Mouse (Mus musculus) erythroid progenitor cell, adult 5-6 weeks (primary cell): ENCODE measurements around the gene Preb. TPM values are rescaled to one million over a fixed set of nuclear protein-coding genes. Genes with fewer than 3 reads are reported as not detected.

Experiments used
- ATAC-seq: replicated peaks from 2 replicates; pipeline ENCODE4 v1.8.0; 2016; ENCODE audit warnings: moderate number of reproducible peaks, mild to moderate bottlenecking, moderate TSS enrichment, inconsistent platforms; ENCODE audit not compliant: poor library complexity, low FRiP score, severe bottlenecking
- total RNA-seq, 2 experiments: library from RNA; stranded (forward) in 1 of 2; stranded (reverse) in 1 of 2; fragments of 150-400 nt in 1 of 2; fragments of 186-747, 209-891 nt in 1 of 2; gene quantifications; 2 replicates each; pipeline versions ENCODE4 v1.2.3 to v1.2.4; 2015 to 2017; ENCODE audit warnings: low replicate concordance in 2 of 2

Gene Preb
- total RNA-seq, 2 experiments from 2014 or later: 8.2 to 42.3 TPM

DNA sequence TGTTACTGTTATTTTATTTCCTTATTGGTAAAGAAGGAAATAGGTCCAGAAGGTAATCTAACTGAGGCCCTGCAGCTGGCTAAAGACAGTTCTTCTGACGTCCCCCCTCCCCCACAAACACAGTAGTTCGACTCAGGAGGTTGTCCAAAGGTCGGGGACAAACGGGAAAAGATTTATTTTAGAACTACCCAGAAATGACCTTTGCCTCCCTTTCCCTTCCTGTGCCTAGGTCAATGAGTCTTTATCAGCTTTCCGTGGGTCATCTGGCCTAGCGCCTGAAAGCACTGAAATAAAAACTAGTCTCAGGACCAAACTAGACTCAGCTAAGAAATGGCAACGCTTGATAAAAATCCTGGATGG lies 50.9 kb downstream of the Preb start:
- ATAC-seq: no peak

GRCm38 (mm10) chr5:30908426-30909299 lies 51.5 kb downstream of the Preb start:
- no peak for ATAC-seq

DNA sequence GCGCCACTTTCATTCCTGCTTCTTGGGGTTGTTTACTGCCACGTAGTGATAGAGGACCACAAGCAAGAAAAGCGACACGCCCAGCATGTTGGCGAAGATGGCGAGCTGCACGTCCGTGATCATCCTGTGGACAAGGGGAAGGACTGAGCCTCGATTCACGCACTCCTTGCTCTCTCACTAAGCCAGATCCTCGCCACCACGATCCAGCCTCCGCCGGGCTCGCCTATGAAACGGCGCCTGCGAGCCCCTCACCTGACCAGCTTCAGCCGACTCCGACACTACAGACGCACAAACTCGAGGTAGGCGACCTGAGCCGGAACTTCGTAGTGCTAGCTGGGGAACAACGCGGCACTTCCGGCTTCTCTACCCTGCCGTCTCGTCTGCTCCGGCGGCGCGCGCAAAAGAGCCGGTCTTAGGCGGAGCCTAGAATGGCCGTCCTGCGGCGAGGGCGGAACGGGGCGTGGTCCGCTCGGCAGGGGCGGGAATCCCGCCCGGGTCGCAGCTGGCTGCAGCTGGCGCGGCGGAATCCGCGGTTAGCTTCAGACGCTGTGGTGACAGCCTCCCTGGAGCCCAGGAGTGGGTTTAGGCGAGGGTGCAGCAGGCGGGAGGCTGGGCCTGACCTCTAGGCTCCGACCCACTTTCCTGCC lies 52.6 kb downstream of the Preb start, which contains the start of gene Ost4:
Ost4 (minus strand) TSS at position 376 of the 647 bp plus-strand sequence.
- peak; percentile 90 for ATAC-seq

GRCm38 (mm10) chr5:30901860-30902259 lies 58.3 kb downstream of the Preb start:
- no peak for ATAC-seq

Other genes starting within 250 kb of the Preb start
- 0.36 TPM in 1 of 2 replicates, not detected in the other for gene Dpysl5, start 248.8 kb downstream of the Preb start, total RNA-seq (2015; ENCODE audit: low replicate concordance)
- gene Dpysl5, start 248.8 kb downstream of the Preb start, total RNA-seq (2017; ENCODE audit: low replicate concordance): not detected in 2 replicates
- gene Mapre3, start 145.7 kb downstream of the Preb start, total RNA-seq (2015; ENCODE audit: low replicate concordance): 1.3 TPM in 1 of 2 replicates, not detected in the other
- 0.64 TPM in 1 of 2 replicates, not detected in the other for gene Mapre3, start 145.7 kb downstream of the Preb start, total RNA-seq (2017; ENCODE audit: low replicate concordance)
- gene Tmem214, start 92.3 kb downstream of the Preb start, total RNA-seq (2015; ENCODE audit: low replicate concordance): 6.8 and 11.3 TPM in 2 replicates
- gene Tmem214, start 92.3 kb downstream of the Preb start, total RNA-seq (2017; ENCODE audit: low replicate concordance): 9.5 and 10.0 TPM in 2 replicates
- 3.4 and 3.6 TPM in 2 replicates for gene Agbl5, start 71.7 kb downstream of the Preb start, total RNA-seq (2015; ENCODE audit: low replicate concordance)
- 1.1 and 7.1 TPM in 2 replicates for gene Agbl5, start 71.7 kb downstream of the Preb start, total RNA-seq (2017; ENCODE audit: low replicate concordance)
- gene Ost4, start 52.6 kb downstream of the Preb start, total RNA-seq (2015; ENCODE audit: low replicate concordance): 256 and 260 TPM in 2 replicates
- 78.4 and 188 TPM in 2 replicates for gene Ost4, start 52.6 kb downstream of the Preb start, total RNA-seq (2017; ENCODE audit: low replicate concordance)
- gene Emilin1, start 47.0 kb downstream of the Preb start, total RNA-seq (2015; ENCODE audit: low replicate concordance): 9.6 and 11.5 TPM in 2 replicates
- 5.6 and 11.6 TPM in 2 replicates for gene Emilin1, start 47.0 kb downstream of the Preb start, total RNA-seq (2017; ENCODE audit: low replicate concordance)
- gene Khk, start 38.9 kb downstream of the Preb start, total RNA-seq (2015; ENCODE audit: low replicate concordance): 2.5 and 10.8 TPM in 2 replicates
- gene Khk, start 38.9 kb downstream of the Preb start, total RNA-seq (2017; ENCODE audit: low replicate concordance): 4.4 and 8.9 TPM in 2 replicates
- gene Cgref1, start 14.8 kb downstream of the Preb start, total RNA-seq (2015; ENCODE audit: low replicate concordance): not detected in 2 replicates
- not detected in 2 replicates for gene Cgref1, start 14.8 kb downstream of the Preb start, total RNA-seq (2017; ENCODE audit: low replicate concordance)
- gene Tcf23, start 8.3 kb upstream of the Preb start, total RNA-seq (2015; ENCODE audit: low replicate concordance): not detected in 2 replicates
- not detected in 2 replicates for gene Tcf23, start 8.3 kb upstream of the Preb start, total RNA-seq (2017; ENCODE audit: low replicate concordance)
- gene Atraid, start 88.0 kb upstream of the Preb start, total RNA-seq (2015; ENCODE audit: low replicate concordance): 38.6 and 49.9 TPM in 2 replicates
- 15.1 and 16.0 TPM in 2 replicates for gene Atraid, start 88.0 kb upstream of the Preb start, total RNA-seq (2017; ENCODE audit: low replicate concordance)
- not detected in 2 replicates for gene Slc5a6, start 88.6 kb upstream of the Preb start, total RNA-seq (2015; ENCODE audit: low replicate concordance)
- gene Slc5a6, start 88.6 kb upstream of the Preb start, total RNA-seq (2017; ENCODE audit: low replicate concordance): not detected in 2 replicates
- 19.3 and 24.9 TPM in 2 replicates for gene Cad, start 94.4 kb upstream of the Preb start, total RNA-seq (2015; ENCODE audit: low replicate concordance)
- gene Cad, start 94.4 kb upstream of the Preb start, total RNA-seq (2017; ENCODE audit: low replicate concordance): 3.5 and 11.3 TPM in 2 replicates
- not detected in 2 replicates for gene Dnajc5g, start 145.9 kb upstream of the Preb start, total RNA-seq (2015; ENCODE audit: low replicate concordance)
- not detected in 2 replicates for gene Dnajc5g, start 145.9 kb upstream of the Preb start, total RNA-seq (2017; ENCODE audit: low replicate concordance)
- gene Slc30a3, start 147.9 kb upstream of the Preb start, total RNA-seq (2015; ENCODE audit: low replicate concordance): not detected in 2 replicates
- not detected in 2 replicates for gene Slc30a3, start 147.9 kb upstream of the Preb start, total RNA-seq (2017; ENCODE audit: low replicate concordance)
- not detected in 2 replicates for gene Trim54, start 156.4 kb upstream of the Preb start, total RNA-seq (2015; ENCODE audit: low replicate concordance)
- gene Trim54, start 156.4 kb upstream of the Preb start, total RNA-seq (2017; ENCODE audit: low replicate concordance): not detected in 2 replicates
- not detected in 2 replicates for gene Ucn, start 178.5 kb upstream of the Preb start, total RNA-seq (2015; ENCODE audit: low replicate concordance)
- not detected in 2 replicates for gene Ucn, start 178.5 kb upstream of the Preb start, total RNA-seq (2017; ENCODE audit: low replicate concordance)
- gene Mpv17, start 193.9 kb upstream of the Preb start, total RNA-seq (2015; ENCODE audit: low replicate concordance): 1.3 and 11.5 TPM in 2 replicates
- gene Mpv17, start 193.9 kb upstream of the Preb start, total RNA-seq (2017; ENCODE audit: low replicate concordance): 0.23 and 4.7 TPM in 2 replicates
- 4.6 TPM in 1 of 2 replicates, not detected in the other for gene Gm29609, start 219.6 kb upstream of the Preb start, total RNA-seq (2015; ENCODE audit: low replicate concordance)
- not detected in 2 replicates for gene Gm29609, start 219.6 kb upstream of the Preb start, total RNA-seq (2017; ENCODE audit: low replicate concordance)
- 45.4 and 54.5 TPM in 2 replicates for gene Gtf3c2, start 219.8 kb upstream of the Preb start, total RNA-seq (2015; ENCODE audit: low replicate concordance)
- gene Gtf3c2, start 219.8 kb upstream of the Preb start, total RNA-seq (2017; ENCODE audit: low replicate concordance): 29.9 and 130 TPM in 2 replicates
- gene Snx17, start 232.9 kb upstream of the Preb start, total RNA-seq (2015; ENCODE audit: low replicate concordance): 22.6 and 31.7 TPM in 2 replicates
- 16.3 and 39.3 TPM in 2 replicates for gene Snx17, start 232.9 kb upstream of the Preb start, total RNA-seq (2017; ENCODE audit: low replicate concordance)
- gene Eif2b4, start 233.1 kb upstream of the Preb start, total RNA-seq (2015; ENCODE audit: low replicate concordance): 36.5 and 60.5 TPM in 2 replicates
- 8.2 and 53.5 TPM in 2 replicates for gene Eif2b4, start 233.1 kb upstream of the Preb start, total RNA-seq (2017; ENCODE audit: low replicate concordance)
- gene Zfp513, start 241.9 kb upstream of the Preb start, total RNA-seq (2015; ENCODE audit: low replicate concordance): 6.8 and 9.2 TPM in 2 replicates
- 10.8 and 15.4 TPM in 2 replicates for gene Zfp513, start 241.9 kb upstream of the Preb start, total RNA-seq (2017; ENCODE audit: low replicate concordance)